Mouse (Mus musculus) forebrain, embryonic 15.5 days (tissue): ENCODE measurements around the gene Rabggta. TPM values are rescaled to one million over a fixed set of nuclear protein-coding genes. Genes with fewer than 3 reads are reported as not detected.

Experiments
- ATAC-seq: fragments of 200-750 bp; cut with Nextera tagmentation; replicated peaks from 2 replicates; pipeline ENCODE4 v1.8.0; 2017; ENCODE audit warnings: mild to moderate bottlenecking, moderate TSS enrichment, moderate library complexity
- H3K27ac ChIP-seq: fragments of 300-500 bp; sonication (generic); replicated peaks from 2 replicates; pipeline ENCODE4 v1.5.1; 2015; ENCODE audit warnings: mild to moderate bottlenecking, inconsistent platforms
- H3K27me3 ChIP-seq: fragments of 300-500 bp; sonication (generic); 2 replicates; pipeline ENCODE4 v1.6.1; 2015; ENCODE audit warnings: inconsistent platforms
- H3K36me3 ChIP-seq: fragments of 300-500 bp; sonication (generic); 2 replicates; pipeline ENCODE4 v1.6.1; 2015; ENCODE audit warnings: mild to moderate bottlenecking, inconsistent platforms
- H3K4me1 ChIP-seq: fragments of 300-500 bp; sonication (generic); 2 replicates; pipeline ENCODE4 v1.6.1; 2015; ENCODE audit warnings: inconsistent platforms
- H3K4me2 ChIP-seq: fragments of 300-500 bp; sonication (generic); replicated peaks from 2 replicates; pipeline ENCODE4 v1.6.1; 2015; ENCODE audit warnings: mild to moderate bottlenecking, inconsistent platforms
- H3K4me3 ChIP-seq: fragments of 300-500 bp; sonication (generic); 2 replicates; pipeline ENCODE4 v1.5.1; 2015; ENCODE audit warnings: mild to moderate bottlenecking, inconsistent platforms
- H3K9ac ChIP-seq: fragments of 300-500 bp; sonication (generic); replicated peaks from 2 replicates; pipeline ENCODE4 v1.6.1; 2015; ENCODE audit warnings: mild to moderate bottlenecking, inconsistent platforms
- H3K9me3 ChIP-seq: fragments of 300-500 bp; sonication (generic); 2 replicates; pipeline ENCODE4 v1.6.1; 2016; ENCODE audit warnings: inconsistent platforms
- WGBS: fragments of 180-500 bp; shearing (Covaris S2); methylation state at CpG from one replicate; pipeline ENCODE4 v1.1.7; 2015; ENCODE audit warnings: mixed read lengths; 5-methylcytosine and 5-hydroxymethylcytosine counted together
- polyA plus RNA-seq: library from polyadenylated mRNA; unstranded; fragments of >200 nt; fragmentation: Nextera tagmentation; extraction: Ambion mirVana; gene quantifications from 2 replicates; pipeline ENCODE4 v1.2.1, GENCODE M21; 2015

Gene Rabggta
- polyA plus RNA-seq, 1 experiment from 2014 or later: 51.4 TPM

DNA sequence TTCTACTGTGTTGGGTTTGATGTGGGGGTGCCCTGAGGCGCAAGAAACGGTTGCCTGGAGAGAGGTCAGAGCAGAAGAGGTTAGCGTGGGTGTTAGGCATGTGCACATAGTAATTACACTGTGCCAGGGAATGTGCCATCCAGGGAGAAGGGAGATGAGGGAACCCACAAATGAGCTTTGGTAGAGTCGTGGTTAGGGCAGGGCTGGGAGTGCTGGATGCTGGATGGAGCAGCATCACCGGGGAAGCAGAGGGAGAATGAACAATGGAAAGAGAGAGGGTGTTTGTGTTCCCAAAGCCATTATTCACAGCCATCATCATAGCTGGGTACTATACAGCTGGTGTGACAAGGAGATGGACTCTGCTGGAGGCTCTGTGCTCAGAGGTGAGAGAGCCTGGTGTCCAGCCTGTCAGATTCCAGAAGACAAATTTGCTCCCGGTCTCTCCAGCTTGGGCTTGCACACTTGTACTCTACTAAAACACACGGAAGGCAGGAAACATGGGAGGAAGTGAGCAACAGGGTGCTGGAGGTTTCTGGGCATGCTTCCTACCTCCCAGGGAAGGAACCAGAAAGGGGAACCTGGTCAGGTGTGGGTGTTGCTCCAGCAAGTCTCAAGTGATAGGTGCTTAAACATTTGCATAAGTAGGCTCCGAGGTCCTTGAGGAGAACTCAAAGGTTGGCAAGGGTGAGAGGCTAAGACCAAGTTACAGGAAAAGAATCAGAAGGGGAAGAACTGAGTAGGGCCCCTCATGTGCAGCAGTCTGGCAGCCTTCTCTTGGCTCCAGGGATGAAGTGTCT, 6.0 kb upstream of the Rabggta start:
- no peaks in the 10 kb centered on the region for H3K9me3 ChIP-seq
- ATAC-seq: no peak
- no peaks in the 10 kb centered on the region for H3K27me3 ChIP-seq
- H3K4me3 ChIP-seq: no peak overlapping the region
- WGBS: 73% methylated on average over 8 of the region's 8 CpGs
- H3K36me3 ChIP-seq: no peaks in the 10 kb centered on the region
- H3K27ac ChIP-seq: no peak overlapping the region
- peaks cover 11% of the 10 kb centered on the region for H3K4me1 ChIP-seq
- H3K9ac ChIP-seq: no peak overlapping the region
- no peak overlapping the region for H3K4me2 ChIP-seq

DNA sequence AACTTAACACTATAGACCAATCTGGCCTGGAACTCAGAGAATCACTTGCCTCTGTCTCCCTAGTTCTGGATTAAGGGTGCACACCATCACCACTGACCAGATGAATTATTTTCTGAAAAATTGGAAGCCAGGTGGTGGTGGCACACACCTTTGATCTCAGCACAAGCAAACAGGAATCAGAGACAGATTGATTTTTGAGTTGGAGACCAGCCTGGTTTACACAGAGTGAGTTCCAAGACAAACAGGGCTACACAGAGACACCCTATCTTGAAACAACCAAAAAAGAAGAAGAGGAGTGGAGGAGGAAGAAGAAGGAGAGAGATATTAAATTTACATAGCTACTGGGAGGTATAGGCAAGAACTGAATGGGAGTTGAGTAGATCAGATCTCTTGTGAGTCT, 4.2 kb upstream of the Rabggta start:
- H3K4me3 ChIP-seq: no peak overlapping the region
- H3K9ac ChIP-seq: no peak overlapping the region
- no peaks in the 10 kb centered on the region for H3K27me3 ChIP-seq
- peaks cover 20% of the 10 kb centered on the region for H3K4me1 ChIP-seq
- no peak overlapping the region for H3K27ac ChIP-seq
- no peaks in the 10 kb centered on the region for H3K9me3 ChIP-seq
- no peak overlapping the region for H3K4me2 ChIP-seq
- no peak for ATAC-seq
- H3K36me3 ChIP-seq: no peaks in the 10 kb centered on the region

DNA sequence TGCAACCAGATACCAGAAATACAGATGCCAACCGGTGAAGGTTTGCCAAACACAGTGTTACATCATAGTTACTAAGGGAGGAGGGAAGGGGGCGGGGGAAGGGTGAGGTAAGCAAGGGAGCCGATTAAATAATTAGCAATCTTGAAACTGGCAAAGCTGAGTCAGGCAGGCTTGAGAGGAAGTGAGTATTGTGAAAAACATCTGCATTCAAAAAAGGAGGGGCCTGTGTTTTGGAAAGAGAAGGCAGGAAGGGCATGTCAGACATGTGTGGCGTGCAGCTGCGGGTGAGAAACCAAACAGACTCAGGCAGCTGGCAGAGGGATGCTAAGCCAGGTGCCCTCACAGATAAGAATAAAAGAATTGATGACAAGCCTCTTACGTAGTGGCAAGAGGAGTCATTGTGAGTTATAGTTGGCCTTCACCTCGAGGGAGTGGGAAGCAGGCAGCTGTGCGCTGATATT, 2.4 kb upstream of the Rabggta start:
- H3K4me1 ChIP-seq: peaks cover 13% of the 10 kb centered on the region
- 0 out of 2 replicates have a peak, but pooled peaks cover 4% of the 10 kb centered on the region for H3K36me3 ChIP-seq
- H3K27me3 ChIP-seq: no peaks in the 10 kb centered on the region
- WGBS: 63% methylated on average over 8 of the region's 8 CpGs
- H3K9ac ChIP-seq: no peak overlapping the region
- no peak overlapping the region for H3K4me3 ChIP-seq
- H3K27ac ChIP-seq: no peak overlapping the region
- H3K9me3 ChIP-seq: no peaks in the 10 kb centered on the region
- H3K4me2 ChIP-seq: no peak overlapping the region
- no peak for ATAC-seq

DNA sequence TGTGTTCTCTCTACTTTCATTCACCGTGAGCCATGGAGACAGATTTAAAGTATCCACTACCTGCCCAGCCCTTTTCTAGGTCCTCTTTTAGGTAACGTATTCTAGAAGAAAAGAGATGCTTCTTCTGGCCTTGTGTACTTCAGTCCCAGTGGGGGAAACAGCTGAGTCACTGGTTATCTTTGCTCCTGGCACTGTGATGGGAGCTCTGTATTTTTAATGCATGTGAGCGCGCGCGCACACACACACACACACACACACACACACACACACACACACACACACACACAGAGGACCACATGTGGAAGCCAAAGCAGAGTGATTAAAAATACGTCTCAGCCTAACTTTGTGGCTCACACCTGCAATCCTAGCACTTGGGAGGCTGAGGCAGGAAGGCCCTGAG, 1.4 kb upstream of the Rabggta start:
- Histone ChIP-seq H3K4me1 (peaks cover 13% of the 10 kb centered on the region), H3K27me3 (no peaks in the 10 kb centered on the region), H3K4me2 (no peak overlapping the region), H3K9me3 (no peaks in the 10 kb centered on the region), H3K27ac (no peak overlapping the region), H3K36me3 (0 out of 2 replicates have a peak, but pooled peaks cover 5% of the 10 kb centered on the region), H3K9ac (no peak overlapping the region), H3K4me3 (no peak overlapping the region)
- no peak for ATAC-seq
- 89% methylated on average over 7 of the region's 7 CpGs for WGBS

DNA sequence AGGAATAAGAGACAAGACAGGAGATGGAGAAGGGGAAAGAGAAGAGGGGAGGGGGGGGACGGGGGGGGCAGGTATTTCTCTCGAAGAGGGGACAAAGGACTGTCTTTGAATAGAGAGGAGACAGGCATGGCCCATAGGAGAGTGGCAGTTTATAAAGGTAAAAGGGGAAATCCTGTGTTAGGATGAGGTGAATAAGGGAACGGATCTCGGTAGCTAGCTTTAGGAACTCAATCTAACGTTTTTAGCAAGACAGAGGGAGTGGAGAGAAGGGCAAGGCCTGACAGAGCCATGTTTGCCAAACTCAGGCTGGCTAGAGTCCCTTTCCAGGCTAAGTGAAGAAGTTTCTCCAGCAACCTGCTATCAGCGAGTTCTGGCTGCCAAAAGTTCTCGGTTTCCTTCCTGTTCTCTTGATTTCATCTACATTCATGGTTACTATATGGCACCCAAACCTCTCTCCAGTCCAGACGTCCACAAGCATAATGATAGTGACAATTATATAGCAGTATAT, 429 bp upstream of the Rabggta start:
- H3K9ac ChIP-seq: peak overlapping the region; percentile 81
- no peaks in the 10 kb centered on the region for H3K27me3 ChIP-seq
- no peaks in the 10 kb centered on the region for H3K9me3 ChIP-seq
- H3K4me2 ChIP-seq: peak overlapping the region; percentile 53
- 47% methylated on average over 8 of the region's 8 CpGs for whole genome bisulfite sequencing
- H3K4me1 ChIP-seq: peaks cover 13% of the 10 kb centered on the region
- no peak for ATAC-seq
- peak overlapping the region; percentile 92 for H3K27ac ChIP-seq
- H3K36me3 ChIP-seq: peaks cover 10% of the 10 kb centered on the region; the same call in 1 of the 2 replicates
- peak overlapping the region; percentile 93 for H3K4me3 ChIP-seq

DNA sequence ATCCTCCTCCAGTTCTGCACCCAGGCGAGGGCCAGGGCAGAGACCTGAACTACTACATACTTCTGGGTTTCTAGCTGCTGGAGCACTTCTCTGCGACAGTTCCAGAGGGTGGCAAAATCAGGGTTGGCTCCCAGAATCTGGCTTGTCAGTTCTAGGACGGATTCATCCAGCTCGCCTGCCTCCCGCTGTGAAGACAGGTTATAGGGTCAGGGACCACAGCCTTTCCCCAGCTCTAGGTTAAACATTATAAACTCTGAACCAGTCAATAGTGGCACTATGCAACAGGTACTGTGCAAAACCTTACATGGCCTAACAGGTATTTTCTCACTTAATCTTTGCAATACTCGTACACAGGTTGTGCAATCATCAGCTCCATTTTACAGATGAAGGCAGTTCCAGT, 987 bp downstream of the Rabggta start:
- peaks cover 13% of the 10 kb centered on the region for H3K4me1 ChIP-seq
- no peak overlapping the region for H3K27ac ChIP-seq
- peak overlapping the region; percentile 93 for H3K4me3 ChIP-seq
- 75% methylated on average over 6 of the region's 6 CpGs for WGBS
- H3K27me3 ChIP-seq: no peaks in the 10 kb centered on the region
- no peak for ATAC-seq
- peak overlapping the region; percentile 53 for H3K4me2 ChIP-seq
- H3K9me3 ChIP-seq: no peaks in the 10 kb centered on the region
- peaks cover 15% of the 10 kb centered on the region; the same call in 1 of the 2 replicates for H3K36me3 ChIP-seq
- H3K9ac ChIP-seq: peak overlapping the region; percentile 81; the same call in 1 of the 2 replicates

DNA sequence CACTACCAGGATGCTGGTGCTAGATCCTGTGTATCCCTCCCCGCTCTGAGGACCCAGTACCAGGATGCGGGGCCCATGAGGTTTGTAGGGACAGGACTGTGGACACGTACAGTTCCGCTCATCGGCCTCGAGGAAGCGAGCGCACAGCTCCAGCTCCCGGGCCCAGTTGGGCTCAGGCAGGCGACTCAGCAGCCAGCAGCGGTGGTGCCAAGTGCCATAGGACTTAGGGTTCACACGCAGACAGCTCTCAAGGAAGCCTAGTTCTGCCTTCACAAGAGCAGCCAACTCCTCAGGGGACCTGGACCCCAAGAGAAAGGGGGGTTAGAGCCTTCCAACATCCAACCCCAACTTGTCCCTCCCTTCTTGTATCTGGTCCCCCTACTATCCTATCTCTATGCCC, 1.4 kb downstream of the Rabggta start:
- H3K4me1 ChIP-seq: peaks cover 13% of the 10 kb centered on the region
- no peak overlapping the region for H3K4me2 ChIP-seq
- 94% methylated on average over 12 of the region's 12 CpGs for WGBS
- H3K27me3 ChIP-seq: no peaks in the 10 kb centered on the region
- H3K36me3 ChIP-seq: peaks cover 15% of the 10 kb centered on the region; the same call in 1 of the 2 replicates
- no peak overlapping the region for H3K9ac ChIP-seq
- H3K27ac ChIP-seq: no peak overlapping the region
- H3K4me3 ChIP-seq: no peak overlapping the region
- H3K9me3 ChIP-seq: no peaks in the 10 kb centered on the region
- no peak for ATAC-seq

DNA sequence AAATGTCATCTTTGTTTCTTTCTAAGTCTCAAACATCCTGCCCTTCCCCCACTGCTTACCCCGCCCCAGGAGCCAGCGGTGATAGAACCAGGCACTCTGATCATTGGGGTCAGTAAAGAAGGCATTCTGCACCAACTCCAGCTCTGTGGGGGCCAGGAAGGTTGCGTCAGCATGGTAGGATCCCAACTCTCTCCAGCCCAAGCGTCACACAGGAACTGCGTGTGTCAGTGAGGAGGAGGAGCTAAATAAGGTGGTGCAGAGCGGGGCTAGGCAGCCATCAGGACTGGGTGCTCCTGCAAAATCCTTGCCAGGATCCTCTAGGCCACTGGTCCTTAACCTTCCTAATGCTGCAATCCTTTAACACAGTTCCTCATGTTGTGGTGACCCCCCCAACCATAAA, 2.3 kb downstream of the Rabggta start:
- no peak for ATAC-seq
- Histone ChIP-seq H3K27me3 (no peaks in the 10 kb centered on the region), H3K9ac (no peak overlapping the region), H3K36me3 (peaks cover 15% of the 10 kb centered on the region; the same call in 1 of the 2 replicates), H3K4me1 (peaks cover 13% of the 10 kb centered on the region), H3K9me3 (no peaks in the 10 kb centered on the region), H3K4me3 (no peak overlapping the region), H3K27ac (no peak overlapping the region), H3K4me2 (no peak overlapping the region)
- 89% methylated on average over 6 of the region's 6 CpGs for WGBS

DNA sequence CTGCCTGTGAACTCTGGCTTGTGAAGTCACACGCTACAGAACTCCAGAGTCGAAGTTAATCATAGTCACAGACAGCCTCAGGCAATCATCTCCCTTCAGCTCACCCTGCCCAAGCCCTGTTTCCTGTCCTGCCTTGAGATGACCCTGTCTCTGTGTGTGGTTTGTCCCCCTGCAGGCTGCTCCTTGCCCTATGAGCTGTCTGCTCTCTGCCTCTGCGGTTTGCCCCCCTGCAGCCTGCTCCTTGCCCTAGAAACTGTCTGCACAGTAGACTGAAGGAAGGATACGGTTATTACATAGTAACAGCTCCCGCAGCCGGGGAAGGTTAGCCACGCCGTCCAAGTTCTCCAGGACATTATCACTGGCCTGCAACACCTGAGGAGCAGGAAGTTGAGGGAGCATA, 5.2 kb downstream of the Rabggta start:
- no peak overlapping the region for H3K9ac ChIP-seq
- H3K4me1 ChIP-seq: peaks cover 8% of the 10 kb centered on the region
- H3K27ac ChIP-seq: no peak overlapping the region
- no peak for ATAC-seq
- 89% methylated on average over 8 of the region's 8 CpGs for WGBS
- H3K9me3 ChIP-seq: no peaks in the 10 kb centered on the region
- H3K4me3 ChIP-seq: no peak overlapping the region
- no peak overlapping the region for H3K4me2 ChIP-seq
- peaks cover 15% of the 10 kb centered on the region; the same call in 1 of the 2 replicates for H3K36me3 ChIP-seq
- 0 out of 2 replicates have a peak, but pooled peaks cover 2% of the 10 kb centered on the region for H3K27me3 ChIP-seq

DNA sequence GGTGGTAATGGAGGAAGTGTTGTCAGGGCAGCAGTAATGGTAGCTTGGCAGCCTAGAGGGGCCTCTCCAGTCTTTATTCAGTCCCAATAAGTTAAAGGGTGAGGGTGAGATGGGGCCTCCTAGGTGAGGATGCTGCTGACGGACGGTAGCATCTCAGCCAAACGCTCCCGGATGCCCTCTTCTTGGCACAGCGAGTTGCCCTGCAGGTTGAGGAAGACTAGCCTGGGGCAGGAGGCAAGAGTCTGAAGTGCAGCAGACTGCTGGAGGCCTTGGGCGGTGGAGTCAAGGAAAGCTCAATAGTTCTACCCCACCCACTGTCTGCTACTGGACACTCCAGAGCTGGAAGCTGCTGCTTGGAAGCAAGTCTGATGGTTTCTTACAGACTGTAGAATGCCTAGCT, 5.8 kb downstream of the Rabggta start:
- 0 out of 2 replicates have a peak, but pooled peaks cover 2% of the 10 kb centered on the region for H3K27me3 ChIP-seq
- 95% methylated on average over 6 of the region's 6 CpGs for WGBS
- no peak overlapping the region for H3K4me2 ChIP-seq
- no peak overlapping the region for H3K4me3 ChIP-seq
- no peak overlapping the region for H3K27ac ChIP-seq
- peaks cover 5% of the 10 kb centered on the region for H3K4me1 ChIP-seq
- H3K9ac ChIP-seq: no peak overlapping the region
- H3K9me3 ChIP-seq: no peaks in the 10 kb centered on the region
- no peak for ATAC-seq
- H3K36me3 ChIP-seq: peaks cover 15% of the 10 kb centered on the region; the same call in 1 of the 2 replicates

DNA sequence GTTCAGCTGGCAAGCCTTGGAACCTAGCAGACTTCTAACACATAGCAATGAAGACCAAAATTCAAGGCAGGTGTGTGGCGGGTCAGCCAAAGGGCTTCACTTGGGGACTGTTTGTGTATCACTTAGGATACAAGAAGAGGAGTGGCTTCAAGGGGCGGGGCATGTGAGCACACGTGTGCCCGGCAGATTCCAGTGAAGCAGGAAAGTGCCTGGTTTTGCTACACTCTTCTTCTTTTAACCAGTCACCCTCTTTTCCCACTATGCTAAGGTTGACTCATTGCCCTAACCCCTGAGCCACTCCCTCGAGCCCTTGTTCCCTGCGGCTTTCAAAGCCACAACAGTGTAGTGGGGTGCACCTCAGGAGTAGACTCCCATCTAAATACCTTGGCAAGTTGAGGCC, 7.2 kb downstream of the Rabggta start:
- no peak for ATAC-seq
- no peaks in the 10 kb centered on the region for H3K4me1 ChIP-seq
- H3K4me2 ChIP-seq: no peak overlapping the region
- no peak overlapping the region for H3K27ac ChIP-seq
- H3K27me3 ChIP-seq: 0 out of 2 replicates have a peak, but pooled peaks cover 2% of the 10 kb centered on the region
- H3K9me3 ChIP-seq: no peaks in the 10 kb centered on the region
- H3K36me3 ChIP-seq: peaks cover 13% of the 10 kb centered on the region; the same call in 1 of the 2 replicates
- 48% methylated on average over 6 of the region's 6 CpGs for WGBS
- H3K4me3 ChIP-seq: no peak overlapping the region
- H3K9ac ChIP-seq: no peak overlapping the region

DNA sequence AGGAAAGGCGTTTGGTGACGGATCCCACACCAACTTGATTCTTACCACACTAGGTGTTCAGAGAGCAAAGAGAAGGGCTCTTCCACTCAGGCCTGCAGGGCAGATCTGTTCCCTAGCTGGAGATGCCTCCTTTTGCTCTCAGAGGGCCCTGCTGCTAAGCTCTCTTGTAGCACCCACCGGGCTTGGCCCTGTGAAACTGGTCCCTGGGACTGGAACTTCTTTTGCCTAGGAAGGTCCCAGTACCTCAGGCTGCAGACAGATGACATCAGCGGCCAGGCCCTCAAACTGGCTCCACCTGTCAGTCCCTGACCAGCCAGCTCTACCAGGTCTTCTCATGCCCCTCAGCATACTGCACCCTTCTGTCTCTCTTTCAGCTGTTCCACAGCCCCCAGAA, 8.3 kb downstream of the Rabggta start, which contains the start of gene Tgm1:
Gene Tgm1, minus strand, starts transcription at position 198 of the 394 bp plus-strand sequence.
- ATAC-seq: no peak
- H3K36me3 ChIP-seq: peaks cover 11% of the 10 kb centered on the region; the same call in 1 of the 2 replicates
- no peak within 1 kb of the TSS for H3K9ac ChIP-seq
- H3K4me1 ChIP-seq: no peaks in the 10 kb centered on the region
- 0 out of 2 replicates have a peak, but pooled peaks cover 2% of the 10 kb centered on the region for H3K27me3 ChIP-seq
- H3K27ac ChIP-seq: no peak within 1 kb of the TSS
- no peaks in the 10 kb centered on the region for H3K9me3 ChIP-seq
- no peak within 1 kb of the TSS for H3K4me2 ChIP-seq
- WGBS: 40% methylated on average over 4 of the region's 4 CpGs
- no peak within 1 kb of the TSS for H3K4me3 ChIP-seq
